Mouse (Mus musculus) heart, postnatal 25 days (tissue): Measurements from ENCODE around the gene Slc16a14. TPM values are rescaled to one million over a fixed set of nuclear protein-coding genes. Genes with fewer than 3 reads are reported as not detected.

Experiments used
- DNase-seq: peaks from one replicate; pipeline ENCODE4 v3.0.0; 2022; ENCODE audit warnings: low spot score
- intact Hi-C: fragments of 180-260 bp; cut with DNase I; formaldehyde crosslinking; loops from one replicate; pipeline ENCODE4 v1.15.1; 2025
- total RNA-seq, 2 experiments: library from RNA; stranded (reverse); gene quantifications; 2 replicates each; pipeline ENCODE4 v1.2.3; 2021

The Slc16a14 gene
- total RNA-seq, 2 experiments from 2014 or later = 0.62 TPM; not detected in 1

- DNase-seq = no peak
- intact Hi-C loops = no loop called here
These were observed 65.4 kb downstream of the Slc16a14 start for GRCm38 (mm10) chr1:84869498-84869897.

GRCm38 (mm10) chr1:84868841-84869240, 66.1 kb downstream of the Slc16a14 start:
- no peak for DNase-seq
- intact Hi-C loops = no loop called here

DNA sequence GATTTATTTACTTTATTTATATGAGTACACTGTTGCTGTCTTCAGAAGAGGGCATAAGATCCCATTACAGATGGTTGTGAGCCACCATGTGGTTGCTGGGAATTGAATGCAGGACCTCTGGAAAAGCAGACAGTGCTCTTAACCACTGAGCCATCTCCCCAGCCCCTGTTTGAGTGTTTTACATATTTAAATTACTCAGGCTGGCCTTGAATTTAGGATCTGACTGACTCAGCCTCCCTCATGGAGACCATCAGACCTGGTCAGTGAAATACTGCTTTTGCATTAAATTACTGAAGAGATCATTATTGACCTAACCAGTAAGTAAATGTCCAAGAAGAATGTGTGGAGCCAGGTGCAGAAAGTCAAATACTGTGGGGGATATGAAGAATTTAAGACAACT, 66.6 kb downstream of the Slc16a14 start:
- intact Hi-C loops = no loop called here
- DNase-seq = no peak

DNA sequence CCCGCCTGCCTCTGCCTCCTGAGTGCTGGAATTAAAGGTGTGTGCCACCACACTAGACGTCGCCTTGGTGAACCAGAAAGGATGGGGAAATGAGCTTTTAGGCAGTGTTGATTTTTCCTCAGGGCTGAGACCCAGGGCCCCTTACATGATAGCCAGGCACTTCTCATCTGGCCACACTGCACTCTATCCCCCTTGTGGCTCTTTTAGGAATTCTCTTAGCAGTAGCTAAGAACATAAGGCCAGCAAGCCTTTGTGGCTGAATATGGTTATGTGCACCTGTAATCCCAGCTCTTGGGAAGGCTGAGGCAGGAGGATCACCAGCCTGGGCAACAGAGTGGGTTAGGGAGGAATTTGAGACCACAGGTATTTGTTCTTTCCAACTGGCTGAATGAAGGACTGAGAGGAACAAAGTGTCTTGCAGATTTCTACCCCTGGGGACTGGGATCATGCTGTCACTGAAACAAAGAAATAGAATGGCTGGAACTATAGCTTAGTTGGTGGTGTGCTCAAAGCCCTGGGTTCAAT, 68.2 kb downstream of the Slc16a14 start:
- intact Hi-C loops = no loop called here
- DNase-seq = no peak

DNA sequence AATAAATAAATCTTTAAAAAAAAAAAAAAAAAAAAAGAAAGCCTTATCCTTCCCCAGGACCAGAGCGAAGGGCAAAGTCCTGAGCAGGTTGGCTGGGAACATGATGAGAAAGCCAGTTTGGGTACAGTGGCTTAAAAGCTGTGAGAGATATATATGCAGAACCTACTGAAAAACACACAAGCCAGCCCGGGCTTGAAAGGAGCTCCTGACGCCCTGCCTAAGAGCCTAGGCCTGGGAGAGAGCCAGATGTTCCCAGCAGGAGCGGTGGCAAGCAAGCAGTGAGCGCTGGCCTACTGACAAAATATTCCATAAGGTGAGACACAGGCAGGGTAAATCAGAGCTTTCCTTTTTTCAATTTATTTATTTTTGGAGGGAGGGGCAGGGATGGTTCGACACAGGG, 68.7 kb downstream of the Slc16a14 start:
- intact Hi-C loops = no loop called here
- no peak for DNase-seq

DNA sequence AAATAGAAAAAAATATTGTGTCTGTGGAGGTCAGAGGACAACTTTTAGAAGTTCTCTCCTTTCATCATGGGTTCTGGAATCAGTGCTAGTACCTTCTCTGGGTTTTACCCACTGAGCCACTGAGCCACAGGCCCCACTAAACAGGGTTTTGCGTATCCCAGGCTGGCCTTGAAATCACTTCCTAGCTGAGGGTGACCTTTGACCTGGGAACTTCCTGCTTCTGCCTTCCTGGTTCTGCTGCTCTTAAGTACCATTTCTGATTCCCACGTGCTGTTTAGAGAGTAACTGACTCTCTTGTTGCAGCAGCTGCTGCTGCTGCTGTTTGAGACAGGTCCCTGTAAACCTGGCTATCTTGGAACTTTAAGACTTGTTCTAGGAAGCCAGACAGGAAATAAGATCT, 70.3 kb downstream of the Slc16a14 start:
- no peak for DNase-seq
- intact Hi-C loops = no loop called here

- intact Hi-C loops = no loop called here
- no peak for DNase-seq
These were observed 73.7 kb downstream of the Slc16a14 start for GRCm38 (mm10) chr1:84861255-84861630.

- intact Hi-C loops = no loop called here
- no peak for DNase-seq
These were observed 74.3 kb downstream of the Slc16a14 start for GRCm38 (mm10) chr1:84860360-84861254.

DNA sequence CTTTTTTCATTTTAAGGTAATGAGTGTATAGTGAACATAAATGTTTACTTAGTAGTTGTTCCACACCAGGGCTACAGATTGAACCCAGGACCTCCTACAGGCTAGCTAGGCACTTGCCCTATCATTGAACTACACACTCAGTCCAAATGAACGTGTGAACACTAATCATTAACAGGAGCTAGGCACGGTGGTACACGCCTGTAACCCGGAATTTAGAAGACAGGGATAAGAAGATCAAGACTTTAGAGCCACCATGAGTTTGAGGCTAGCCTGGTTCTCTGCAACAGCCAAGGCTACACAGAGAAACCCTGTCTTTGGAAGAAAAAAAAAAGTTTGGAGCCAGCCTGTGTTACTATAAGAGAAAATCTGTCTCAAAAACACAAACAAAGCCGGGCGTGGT, 75.3 kb downstream of the Slc16a14 start:
- intact Hi-C loops = no loop called here
- no peak for DNase-seq

Other genes starting within 250 kb of the Slc16a14 start
- gene Dner, start 238.9 kb downstream of the Slc16a14 start, total RNA-seq = under 1 TPM in 1 of 2 experiments, not detected in 1; 0.13 TPM
- gene Fbxo36, start 95.3 kb downstream of the Slc16a14 start, total RNA-seq = 1 to 10 TPM in 1 of 2 experiments, under 1 TPM in 1; 0.98 to 1.7 TPM
- gene Trip12, start 94.6 kb downstream of the Slc16a14 start, total RNA-seq = 100 to 1,000 TPM; 185 to 203 TPM
- gene Gm10553, start 165.0 kb upstream of the Slc16a14 start, total RNA-seq = not detected
- not detected for gene A530032D15Rik, start 174.7 kb upstream of the Slc16a14 start, total RNA-seq